Mouse (Mus musculus): ENCODE measurements around the gene Olfr809.

Gene Olfr809

DNA sequence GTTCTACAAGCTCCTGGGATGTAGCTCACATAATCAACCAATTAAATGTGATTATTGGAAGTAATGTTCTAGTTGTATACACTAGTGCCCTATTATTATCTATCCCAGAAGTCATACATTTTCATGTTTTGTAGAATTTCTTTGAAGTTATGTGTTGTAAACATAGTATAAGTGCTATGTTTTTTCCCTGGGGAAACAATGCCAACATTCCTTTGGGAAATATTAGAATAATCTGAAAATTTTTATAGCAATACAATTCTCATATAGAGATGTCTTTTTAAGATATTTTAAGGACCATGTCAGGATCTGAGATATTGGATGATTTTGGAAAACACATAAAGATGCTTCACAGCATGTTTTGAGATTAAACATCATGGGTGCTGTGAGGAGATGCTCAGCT, at the start of gene Olfr809:
Olfr809 (plus strand) TSS at position 301 of the 400 bp plus-strand sequence.
- DNase-seq (ENCODE audit: extremely low spot score, low spot score): no peak

DNA sequence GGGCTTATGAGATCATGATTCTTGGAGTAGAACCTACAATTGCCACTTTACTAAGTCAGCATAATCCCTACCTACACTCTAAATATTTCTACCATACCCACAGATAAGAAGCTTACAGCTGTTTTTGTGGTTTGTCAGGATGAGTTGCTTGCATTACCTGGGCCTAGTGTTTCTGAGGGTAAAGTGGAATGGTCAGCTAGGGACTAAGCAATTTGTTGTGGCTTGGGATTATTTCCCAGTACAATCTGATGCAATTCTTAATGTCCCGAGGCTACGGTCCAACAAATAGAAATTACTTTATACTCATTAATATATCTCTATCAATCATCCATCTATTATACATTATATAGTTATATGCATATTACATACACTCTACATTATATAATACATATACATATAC, 45.2 kb upstream of the Olfr809 start, which contains the start of gene Olfr805:
Olfr805 (minus strand) TSS at position 101 of the 400 bp plus-strand sequence.
- DNase-seq (ENCODE audit: extremely low spot score, low spot score): no peak

DNA sequence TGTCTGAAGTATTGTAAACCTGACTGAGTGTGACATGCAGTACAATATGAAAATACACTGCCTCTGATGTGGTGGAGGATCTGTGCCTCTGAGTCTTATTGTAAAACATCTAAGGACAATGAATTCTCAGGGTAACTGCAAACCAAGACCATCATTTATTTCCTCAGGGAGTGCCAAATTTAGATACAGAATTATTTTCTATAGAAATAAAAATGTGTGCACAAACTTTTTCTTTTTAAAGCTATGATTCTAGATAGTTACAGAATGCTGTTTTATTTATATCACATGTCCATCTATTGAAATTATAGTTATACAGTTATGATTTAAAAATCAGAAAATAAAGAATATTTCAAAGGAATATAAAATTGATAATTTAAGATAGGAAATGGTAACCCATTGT, 32.6 kb upstream of the Olfr809 start, which contains the start of gene Olfr806:
Olfr806 (minus strand) TSS at position 101 of the 400 bp plus-strand sequence.
- DNase-seq (ENCODE audit: extremely low spot score, low spot score): no peak

DNA sequence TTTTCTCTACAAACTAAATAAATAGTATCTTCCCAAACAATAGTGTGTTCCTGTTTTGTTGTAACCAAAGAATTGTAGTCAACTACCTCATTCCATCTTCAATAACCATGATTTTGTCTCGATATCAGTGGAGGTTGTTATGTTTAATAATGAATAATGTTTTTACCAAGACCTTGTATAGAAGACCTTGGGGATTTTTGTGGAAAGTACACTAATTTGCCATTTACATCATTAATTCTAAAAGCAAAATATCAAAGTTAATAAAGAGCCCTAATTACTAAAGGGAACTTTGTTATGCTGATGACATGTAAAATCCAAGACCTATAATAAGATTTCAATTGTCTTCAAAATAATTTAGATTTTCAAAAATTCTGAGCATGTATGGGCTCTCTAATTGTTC, 16.7 kb upstream of the Olfr809 start, which contains the start of gene Olfr807:
Olfr807 (minus strand) TSS at position 101 of the 400 bp plus-strand sequence.
- DNase-seq (ENCODE audit: extremely low spot score, low spot score): no peak

DNA sequence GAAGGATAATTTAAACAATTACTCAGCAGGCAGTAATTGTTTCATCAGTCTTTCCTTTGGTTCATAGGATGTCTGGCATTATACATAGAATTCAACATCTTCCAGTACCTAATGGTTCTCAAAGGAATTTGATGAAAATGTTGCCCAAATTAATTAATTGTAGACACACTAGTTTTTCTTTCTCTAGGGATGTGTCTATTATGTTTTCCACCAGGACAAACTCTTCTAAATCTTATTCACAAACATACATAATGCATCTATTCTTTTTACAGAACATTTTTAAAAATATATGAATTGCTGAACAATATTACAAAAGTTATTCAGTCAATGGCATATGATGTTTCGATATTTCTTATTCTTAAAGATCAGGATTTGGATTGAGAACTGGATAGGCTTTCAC, 9.3 kb upstream of the Olfr809 start, which contains the start of gene Olfr808:
Olfr808 (plus strand) TSS at position 301 of the 400 bp plus-strand sequence.
- no peak for DNase-seq (ENCODE audit: extremely low spot score, low spot score)

DNA sequence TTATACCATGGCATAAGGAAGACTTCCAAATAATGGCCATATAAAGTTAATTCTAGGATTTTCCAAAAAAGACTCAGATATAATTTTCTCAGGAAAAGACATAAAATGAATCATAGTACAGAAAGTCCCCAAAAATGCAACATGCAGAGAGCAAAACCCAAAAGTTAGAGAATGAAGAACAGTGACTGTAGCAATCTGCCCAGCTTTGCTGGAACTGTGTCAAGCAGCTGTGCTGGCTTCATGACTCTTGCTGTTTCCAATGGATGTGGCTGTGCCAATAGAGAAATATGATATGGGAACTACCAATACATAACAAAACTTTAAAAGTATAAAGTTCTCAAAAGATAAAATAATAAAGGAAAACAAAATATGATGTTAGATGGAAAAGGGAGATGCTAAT, 3.7 kb downstream of the Olfr809 start:
- DNase-seq (ENCODE audit: extremely low spot score, low spot score): no peak

DNA sequence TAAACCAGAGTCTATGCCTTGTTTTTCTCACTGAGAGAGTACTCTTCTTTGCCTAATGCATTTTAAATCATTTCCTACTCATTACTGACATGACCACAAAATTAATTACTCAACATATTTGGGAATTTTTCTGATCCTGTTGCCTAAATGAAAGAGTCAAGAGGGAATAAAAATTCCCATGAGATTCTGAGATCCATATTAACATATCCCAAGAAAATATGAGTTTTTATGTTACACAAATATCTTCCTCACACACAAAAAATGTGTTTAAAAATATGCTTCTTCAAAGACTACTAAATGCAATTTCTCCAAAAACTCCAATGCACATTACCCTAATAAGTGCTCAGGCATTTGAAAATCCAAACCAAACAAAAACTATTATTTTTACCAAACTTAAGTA, 20.4 kb downstream of the Olfr809 start, which contains the start of gene Olfr810:
Olfr810 (minus strand) TSS at position 101 of the 400 bp plus-strand sequence.
- DNase-seq (ENCODE audit: extremely low spot score, low spot score): no peak

DNA sequence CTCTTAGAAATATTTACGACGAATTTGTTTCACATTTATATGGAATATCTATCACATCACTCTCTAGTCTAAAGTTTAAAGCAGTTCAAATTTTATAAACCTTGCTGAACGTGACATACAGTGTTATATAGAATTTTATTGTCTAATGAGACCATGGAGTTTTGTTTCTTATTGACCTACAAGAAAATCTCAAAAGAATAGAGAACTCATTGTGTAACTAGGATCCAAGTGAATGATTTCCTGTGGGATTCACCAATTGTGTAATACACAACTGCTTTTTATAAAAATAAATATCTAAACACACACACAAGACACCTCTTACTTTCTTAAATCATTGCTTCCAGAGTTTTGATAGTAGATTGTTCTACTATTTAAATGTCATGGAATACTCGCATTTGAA, 29.9 kb downstream of the Olfr809 start, which contains the start of gene Olfr811:
Olfr811 (minus strand) TSS at position 101 of the 400 bp plus-strand sequence.
- DNase-seq (ENCODE audit: extremely low spot score, low spot score): no peak
